Mouse (Mus musculus) limb, embryonic 14.5 days (tissue): ENCODE data around the gene Rhox10. TPM values are rescaled to one million over a fixed set of nuclear protein-coding genes. Genes with fewer than 3 reads are reported as not detected.

ENCODE experiments used
- ATAC-seq: fragments of 200-750 bp; cut with Nextera tagmentation; 2 replicates; pipeline ENCODE4 v1.8.0; 2017; ENCODE audit warnings: low read depth, moderate number of reproducible peaks, moderate TSS enrichment; ENCODE audit not compliant: low FRiP score
- DNase-seq: peaks from one replicate; pipeline ENCODE4 v3.0.0-alpha.2; 2015; ENCODE audit warnings: low spot score
- H3K27ac ChIP-seq: fragments of 300-500 bp; sonication (generic); replicated peaks from 2 replicates; pipeline ENCODE4 v1.5.1; 2014; ENCODE audit warnings: low read depth, mild to moderate bottlenecking, low read length, moderate library complexity, mixed read lengths
- H3K27me3 ChIP-seq: fragments of 300-500 bp; sonication (generic); 2 replicates; pipeline ENCODE4 v1.6.1; 2014; ENCODE audit warnings: low read length, mixed read lengths; ENCODE audit not compliant: control insufficient read depth, insufficient read depth
- H3K36me3 ChIP-seq: fragments of 300-500 bp; sonication (generic); 2 replicates; pipeline ENCODE4 v1.6.1; 2014; ENCODE audit warnings: mild to moderate bottlenecking, low read length, moderate library complexity, mixed read lengths; ENCODE audit not compliant: control insufficient read depth, insufficient read depth
- H3K4me1 ChIP-seq: fragments of 300-500 bp; sonication (generic); 2 replicates; pipeline ENCODE4 v1.6.1; 2014; ENCODE audit warnings: antibody characterized with exemption, low read length, mixed read lengths; ENCODE audit not compliant: control insufficient read depth, insufficient read depth
- H3K4me2 ChIP-seq: fragments of 300-500 bp; sonication (generic); replicated peaks from 2 replicates; pipeline ENCODE4 v1.6.1; 2014; ENCODE audit warnings: low read depth, mild to moderate bottlenecking, low read length, moderate library complexity; ENCODE audit not compliant: severe bottlenecking
- H3K4me3 ChIP-seq: fragments of 300-500 bp; sonication (generic); replicated peaks from 2 replicates; pipeline ENCODE4 v1.5.1; 2014; ENCODE audit warnings: low read length
- H3K9ac ChIP-seq: fragments of 300-500 bp; sonication (generic); 2 replicates; pipeline ENCODE4 v1.6.1; 2014; ENCODE audit warnings: mild to moderate bottlenecking, low read depth, low read length, moderate library complexity; ENCODE audit not compliant: severe bottlenecking
- H3K9me3 ChIP-seq: fragments of 300-500 bp; sonication (generic); 2 replicates; pipeline ENCODE4 v1.6.1; 2016; ENCODE audit warnings: low read length; ENCODE audit not compliant: control insufficient read depth
- POLR2A ChIP-seq: fragments of 200-500 bp; IDR thresholded peaks from 2 replicates; pipeline ENCODE4 v1.8.0; 2012; ENCODE audit warnings: inconsistent platforms, mild to moderate bottlenecking, moderate library complexity, borderline replicate concordance; ENCODE audit not compliant: insufficient read depth, insufficient read length; ENCODE audit errors: extremely low read depth
- WGBS: fragments of 180-500 bp; shearing (Covaris S2); extraction: QIAGEN DNeasy Blood & Tissue Kit; methylation state at CpG from one replicate; pipeline ENCODE4 v1.1.7; 2014; 5-methylcytosine and 5-hydroxymethylcytosine counted together
- polyA plus RNA-seq, 2 experiments: library from polyadenylated mRNA; depleted of rRNA in 1 of 2; stranded (reverse) in 1 of 2; unstranded in 1 of 2; fragments of >200 nt; fragmentation: Nextera tagmentation in 1 of 2; extraction: Ambion mirVana in 1 of 2; gene quantifications; 2 replicates each; pipeline versions ENCODE4 v1.2.1 to v1.2.3; 2012 to 2014

Rhox10 gene
- polyA plus RNA-seq, 2 experiments, result not detected

- Histone ChIP-seq H3K4me3 (no peak overlapping the region), H3K9me3 (no peaks in the 10 kb centered on the region), H3K4me1 (no peaks in the 10 kb centered on the region), H3K27ac (no peak overlapping the region), H3K4me2 (no peak overlapping the region), H3K27me3 (no peaks in the 10 kb centered on the region), H3K36me3 (no peaks in the 10 kb centered on the region), H3K9ac (no peak overlapping the region)
- no peak for TF ChIP-seq POLR2A
- WGBS, result 19% methylated on average over 12 of the region's 12 CpGs
- no peak for ATAC-seq
- DNase-seq, result peak; percentile 12
These were observed 18.0 kb downstream of the Rhox10 start for GRCm38 (mm10) chrX:38084226-38084625.

DNA sequence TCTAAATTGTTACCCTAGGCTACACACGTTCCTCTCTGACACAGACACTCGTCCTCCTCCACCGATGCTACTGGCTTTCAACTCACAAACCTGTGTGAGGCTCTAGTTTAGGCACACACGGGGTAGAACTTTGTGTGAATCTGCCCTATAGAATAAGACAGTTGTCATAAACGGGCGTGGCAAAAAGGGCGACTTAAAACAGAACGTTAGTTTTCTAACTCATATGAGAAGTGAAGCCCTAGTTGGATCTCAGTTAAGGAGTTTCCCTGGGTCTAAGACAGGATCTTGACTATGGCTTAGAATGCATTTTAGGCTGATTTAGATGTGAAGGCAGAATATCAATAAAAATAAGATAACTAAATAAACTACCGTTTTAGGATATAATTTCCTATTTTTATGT lies 18.8 kb downstream of the Rhox10 start, which contains the start of gene Rhox11:
Gene Rhox11 (minus strand): TSS at position 101 of the 400 bp plus-strand sequence.
- TF ChIP-seq POLR2A, result no peak
- no peaks in the 10 kb centered on the region for H3K9me3 ChIP-seq

DNA sequence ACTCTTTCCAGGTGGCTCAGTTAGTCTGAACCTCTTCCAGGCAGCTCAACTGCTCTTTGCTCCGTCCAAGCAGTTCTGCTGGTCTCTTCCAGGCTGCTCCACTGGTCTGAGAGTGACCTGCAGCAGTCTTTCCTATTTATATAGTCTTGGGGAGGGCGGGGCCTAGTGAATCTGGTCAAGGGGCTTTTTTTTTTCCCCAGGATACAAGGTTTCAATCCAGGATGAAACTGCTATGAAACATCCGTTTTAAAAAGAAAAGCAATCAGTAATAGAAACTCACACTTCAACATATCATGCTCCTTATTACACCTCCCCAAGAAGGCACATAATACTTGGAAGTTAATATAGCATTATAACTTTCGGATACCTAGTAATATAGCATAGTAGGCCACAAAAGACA lies 44.5 kb downstream of the Rhox10 start, which contains the start of gene Rhox12:
Gene Rhox12 (minus strand): TSS at position 101 of the 400 bp plus-strand sequence.
- Histone ChIP-seq H3K9ac (no peak within 1 kb of the TSS), H3K4me3 (no peak within 1 kb of the TSS), H3K4me1 (no peaks in the 10 kb centered on the region), H3K9me3 (no peaks in the 10 kb centered on the region), H3K27ac (no peak within 1 kb of the TSS), H3K27me3 (no peaks in the 10 kb centered on the region), H3K36me3 (no peaks in the 10 kb centered on the region), H3K4me2 (no peak within 1 kb of the TSS)
- WGBS, result 72% methylated on average over 4 of the region's 4 CpGs
- DNase-seq, result no peak
- TF ChIP-seq POLR2A, result no peak
- no peak for ATAC-seq

More for the DNA sequence above, 18.8 kb downstream of the Rhox10 start, which contains the start of gene Rhox11:
- DNase-seq (no peak), ATAC-seq (no peak)
- H3K36me3 ChIP-seq, result no peaks in the 10 kb centered on the region
- H3K9ac ChIP-seq, result no peak within 1 kb of the TSS
- 85% methylated on average over 9 of the region's 9 CpGs for WGBS
- H3K4me2 ChIP-seq, result no peak within 1 kb of the TSS
- H3K4me1 ChIP-seq, result no peaks in the 10 kb centered on the region
- no peak within 1 kb of the TSS for H3K4me3 ChIP-seq
- H3K27me3 ChIP-seq, result no peaks in the 10 kb centered on the region
- H3K27ac ChIP-seq, result no peak within 1 kb of the TSS

GRCm38 (mm10) chrX:38120982-38121381 lies 54.7 kb downstream of the Rhox10 start, which contains the start of gene Rhox13:
Gene Rhox13 (plus strand): TSS chrX:38121219.
- DNase-seq (no peak), ATAC-seq (no peak)
- H3K4me2 ChIP-seq, result no peak within 1 kb of the TSS
- TF ChIP-seq POLR2A, result no peak
- H3K9me3 ChIP-seq, result no peaks in the 10 kb centered on the region
- H3K4me1 ChIP-seq, result no peaks in the 10 kb centered on the region
- no peak within 1 kb of the TSS for H3K27ac ChIP-seq
- no peak within 1 kb of the TSS for H3K9ac ChIP-seq
- no peaks in the 10 kb centered on the region for H3K36me3 ChIP-seq
- H3K4me3 ChIP-seq, result no peak within 1 kb of the TSS
- 92% methylated on average over 20 of the region's 20 CpGs for WGBS
- H3K27me3 ChIP-seq, result no peaks in the 10 kb centered on the region

Other genes starting within 250 kb of the Rhox10 start
- gene Rhox6, start 239.6 kb upstream of the Rhox10 start, polyA plus RNA-seq (2012; rRNA removed), result 0.40 and 0.65 TPM in 2 replicates
- gene Rhox6, start 239.6 kb upstream of the Rhox10 start, polyA plus RNA-seq (2014; fragmentation: Nextera tagmentation; extraction: Ambion mirVana), result 0.74 and 0.80 TPM in 2 replicates
- gene Rhox7a, start 234.8 kb upstream of the Rhox10 start, polyA plus RNA-seq (2012; rRNA removed), result not detected in 2 replicates
- not detected in 2 replicates for gene Rhox7a, start 234.8 kb upstream of the Rhox10 start, polyA plus RNA-seq (2014; fragmentation: Nextera tagmentation; extraction: Ambion mirVana)
- not detected in 2 replicates for gene Rhox8, start 187.5 kb upstream of the Rhox10 start, polyA plus RNA-seq (2012; rRNA removed)
- gene Rhox8, start 187.5 kb upstream of the Rhox10 start, polyA plus RNA-seq (2014; fragmentation: Nextera tagmentation; extraction: Ambion mirVana), result not detected in 2 replicates
- not detected in 2 replicates for gene Rhox7b, start 169.2 kb upstream of the Rhox10 start, polyA plus RNA-seq (2012; rRNA removed)
- gene Rhox7b, start 169.2 kb upstream of the Rhox10 start, polyA plus RNA-seq (2014; fragmentation: Nextera tagmentation; extraction: Ambion mirVana), result not detected in 2 replicates
- 0.32 and 0.35 TPM in 2 replicates for gene Rhox9, start 164.7 kb upstream of the Rhox10 start, polyA plus RNA-seq (2012; rRNA removed)
- gene Rhox9, start 164.7 kb upstream of the Rhox10 start, polyA plus RNA-seq (2014; fragmentation: Nextera tagmentation; extraction: Ambion mirVana), result not detected in 2 replicates
- gene Btg1-ps1, start 47.7 kb upstream of the Rhox10 start, polyA plus RNA-seq (2012; rRNA removed), result not detected in 2 replicates
- not detected in 2 replicates for gene Btg1-ps1, start 47.7 kb upstream of the Rhox10 start, polyA plus RNA-seq (2014; fragmentation: Nextera tagmentation; extraction: Ambion mirVana)
- gene Btg1-ps2, start 23.4 kb upstream of the Rhox10 start, polyA plus RNA-seq (2012; rRNA removed), result not detected in 2 replicates
- not detected in 2 replicates for gene Btg1-ps2, start 23.4 kb upstream of the Rhox10 start, polyA plus RNA-seq (2014; fragmentation: Nextera tagmentation; extraction: Ambion mirVana)
- gene Rhox11, start 18.7 kb downstream of the Rhox10 start, polyA plus RNA-seq (2012; rRNA removed), result not detected in 2 replicates
- not detected in 2 replicates for gene Rhox11, start 18.7 kb downstream of the Rhox10 start, polyA plus RNA-seq (2014; fragmentation: Nextera tagmentation; extraction: Ambion mirVana)
- not detected in 2 replicates for gene Rhox12, start 44.4 kb downstream of the Rhox10 start, polyA plus RNA-seq (2012; rRNA removed)
- gene Rhox12, start 44.4 kb downstream of the Rhox10 start, polyA plus RNA-seq (2014; fragmentation: Nextera tagmentation; extraction: Ambion mirVana), result not detected in 2 replicates
- gene Rhox13, start 54.7 kb downstream of the Rhox10 start, polyA plus RNA-seq (2012; rRNA removed), result not detected in 2 replicates
- not detected in 2 replicates for gene Rhox13, start 54.7 kb downstream of the Rhox10 start, polyA plus RNA-seq (2014; fragmentation: Nextera tagmentation; extraction: Ambion mirVana)
- gene Zbtb33, start 123.3 kb downstream of the Rhox10 start, polyA plus RNA-seq (2012; rRNA removed), result 8.2 and 8.7 TPM in 2 replicates
- 4.8 and 5.7 TPM in 2 replicates for gene Zbtb33, start 123.3 kb downstream of the Rhox10 start, polyA plus RNA-seq (2014; fragmentation: Nextera tagmentation; extraction: Ambion mirVana)
- gene Tmem255a, start 186.0 kb downstream of the Rhox10 start, polyA plus RNA-seq (2012; rRNA removed), result 26.0 and 31.8 TPM in 2 replicates
- gene Tmem255a, start 186.0 kb downstream of the Rhox10 start, polyA plus RNA-seq (2014; fragmentation: Nextera tagmentation; extraction: Ambion mirVana), result 37.7 and 39.4 TPM in 2 replicates
- gene Atp1b4, start 249.7 kb downstream of the Rhox10 start, polyA plus RNA-seq (2012; rRNA removed), result 3.5 and 5.5 TPM in 2 replicates
- gene Atp1b4, start 249.7 kb downstream of the Rhox10 start, polyA plus RNA-seq (2014; fragmentation: Nextera tagmentation; extraction: Ambion mirVana), result 5.3 and 7.0 TPM in 2 replicates